Mouse (Mus musculus) forebrain, embryonic 11.5 days (tissue): ENCODE data around the gene Gm3435. TPM values are rescaled to one million over a fixed set of nuclear protein-coding genes. Genes with fewer than 3 reads are reported as not detected.
A peak's percentile ranks its signal among the peaks of the same experiment; 100 is the strongest.
"Not testable (repeated sequence)": the region's sequence is repeated elsewhere in the genome, so short reads cannot be mapped to it uniquely, and the experiment has no call there.

Experiments used
- ATAC-seq: fragments of 200-750 bp; cut with Nextera tagmentation; replicated peaks from 2 replicates; pipeline ENCODE4 v1.8.0; 2017; ENCODE audit warnings: moderate TSS enrichment; ENCODE audit not compliant: low FRiP score
- DNase-seq: peaks from one replicate; pipeline ENCODE4 v3.0.0-alpha.2; 2017; ENCODE audit warnings: low spot score
- H3K27ac ChIP-seq: fragments of 300-500 bp; sonication (generic); 2 replicates; pipeline ENCODE4 v1.5.1; 2014; ENCODE audit warnings: low read depth, low read length
- H3K27me3 ChIP-seq: fragments of 300-500 bp; sonication (generic); 2 replicates; pipeline ENCODE4 v1.6.1; 2014; ENCODE audit warnings: mild to moderate bottlenecking, low read length, mixed read lengths; ENCODE audit not compliant: control insufficient read depth, insufficient read depth
- H3K36me3 ChIP-seq: fragments of 300-500 bp; sonication (generic); 2 replicates; pipeline ENCODE4 v1.6.1; 2014; ENCODE audit warnings: mild to moderate bottlenecking, low read length, moderate library complexity, mixed read lengths; ENCODE audit not compliant: control insufficient read depth, insufficient read depth
- H3K4me1 ChIP-seq: fragments of 300-500 bp; sonication (generic); replicated peaks from 2 replicates; pipeline ENCODE4 v1.6.1; 2014; ENCODE audit warnings: low read length, mixed read lengths; ENCODE audit not compliant: control insufficient read depth, insufficient read depth
- H3K4me2 ChIP-seq: fragments of 300-500 bp; sonication (generic); 2 replicates; pipeline ENCODE4 v1.6.1; 2014; ENCODE audit warnings: low read depth, mild to moderate bottlenecking, low read length, moderate library complexity, mixed read lengths; ENCODE audit not compliant: severe bottlenecking
- H3K4me3 ChIP-seq: fragments of 300-500 bp; sonication (generic); 2 replicates; pipeline ENCODE4 v1.5.1; 2014; ENCODE audit warnings: low read depth, low read length
- H3K9ac ChIP-seq: fragments of 300-500 bp; sonication (generic); 2 replicates; pipeline ENCODE4 v1.6.1; 2014; ENCODE audit warnings: low read length
- H3K9me3 ChIP-seq: fragments of 300-500 bp; sonication (generic); 2 replicates; pipeline ENCODE4 v1.6.1; 2016; ENCODE audit warnings: low read length, mixed read lengths; ENCODE audit not compliant: control insufficient read depth
- WGBS: fragments of 180-500 bp; shearing (Covaris S2); extraction: QIAGEN DNeasy Blood & Tissue Kit; methylation state at CpG from one replicate; pipeline ENCODE4 v1.1.7; 2014; 5-methylcytosine and 5-hydroxymethylcytosine counted together
- polyA plus RNA-seq: library from polyadenylated mRNA; unstranded; fragments of >200 nt; fragmentation: Nextera tagmentation; extraction: Ambion mirVana; gene quantifications from 2 replicates; pipeline ENCODE4 v1.2.1, GENCODE M21; 2014

Gene Gm3435
- 6.7 and 9.2 TPM in 2 replicates for polyA plus RNA-seq

- not testable (repeated sequence) for H3K9ac ChIP-seq, H3K4me1 ChIP-seq, DNase-seq, H3K4me2 ChIP-seq, H3K9me3 ChIP-seq, H3K27ac ChIP-seq, H3K4me3 ChIP-seq, H3K36me3 ChIP-seq, H3K27me3 ChIP-seq
- no CpG with 5 or more reads among the region's 60 CpGs for WGBS
- peak; percentile 98 for ATAC-seq
These were observed at the start of gene Gm3435 for GRCm38 (mm10) chr17:15009706-15010413. TSS of gene Gm3435 (plus strand) at chr17:15010176.

GRCm38 (mm10) chr17:14960520-14960919, 49.5 kb upstream of the Gm3435 start:
- ATAC-seq (peak; percentile 19), DNase-seq (peak; percentile 71)
- under 1% methylated on average over 13 of the region's 23 CpGs for WGBS
- H3K4me1 ChIP-seq = peaks cover 2% of the 10 kb centered on the region; the same call in 1 of the 2 replicates
- no peaks in the 10 kb centered on the region for H3K27me3 ChIP-seq
- peak overlapping the region; percentile 64 for H3K4me3 ChIP-seq
- H3K36me3 ChIP-seq = no peaks in the 10 kb centered on the region
- no peak overlapping the region for H3K27ac ChIP-seq
- H3K9ac ChIP-seq = peak overlapping the region; percentile 65
- no peaks in the 10 kb centered on the region for H3K9me3 ChIP-seq
- peak overlapping the region; percentile 95 for H3K4me2 ChIP-seq

DNA sequence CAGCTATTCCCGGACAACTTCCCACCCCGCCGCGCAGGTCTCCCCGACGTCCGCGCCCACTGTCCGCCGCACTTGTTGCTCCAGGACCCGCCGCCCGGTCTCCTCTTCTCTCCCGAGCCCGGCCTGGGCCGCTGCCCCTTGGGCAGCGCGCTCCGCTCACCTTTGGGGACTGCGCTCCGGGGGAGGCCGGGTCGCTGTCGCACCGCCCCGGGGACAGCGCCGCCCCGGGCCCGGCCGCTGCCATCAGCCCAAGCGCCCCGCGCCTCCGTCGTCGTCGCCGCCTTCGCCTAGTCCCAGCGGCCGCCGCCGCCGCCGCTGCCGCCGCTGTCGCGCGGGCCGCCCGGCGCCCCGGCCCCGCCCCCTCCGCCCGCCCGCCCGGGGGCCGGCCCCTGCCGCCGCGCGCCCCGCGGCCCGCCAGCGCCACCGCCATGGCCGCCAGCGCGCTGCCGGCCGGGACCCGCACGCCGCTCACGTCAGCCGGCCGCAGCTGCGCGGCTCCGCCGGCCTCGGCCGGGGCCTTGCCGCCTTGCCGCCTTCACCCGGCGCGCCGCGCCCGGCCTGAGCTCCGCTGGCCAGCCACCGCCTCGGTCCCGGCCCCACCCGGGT, 48.9 kb upstream of the Gm3435 start, which contains the start of gene Phf10:
Phf10 (minus strand) TSS at position 323 of the 606 bp plus-strand sequence.
- peak within 1 kb of the TSS; percentile 65 for H3K9ac ChIP-seq
- H3K4me1 ChIP-seq, H3K27ac ChIP-seq, H3K9me3 ChIP-seq, H3K27me3 ChIP-seq, H3K36me3 ChIP-seq: not testable (repeated sequence)
- under 1% methylated on average over 39 of the region's 100 CpGs for WGBS
- ATAC-seq = peak; percentile 73
- peak within 1 kb of the TSS; percentile 64 for H3K4me3 ChIP-seq
- peak; percentile 64 for DNase-seq
- peak within 1 kb of the TSS; percentile 95 for H3K4me2 ChIP-seq

GRCm38 (mm10) chr17:14961557-14962154, 48.3 kb upstream of the Gm3435 start:
- not testable (repeated sequence) for H3K9ac ChIP-seq, H3K4me1 ChIP-seq, H3K36me3 ChIP-seq, H3K27me3 ChIP-seq, H3K9me3 ChIP-seq, H3K27ac ChIP-seq, DNase-seq, H3K4me2 ChIP-seq, H3K4me3 ChIP-seq
- ATAC-seq = peak; percentile 94
- WGBS = no CpG with 5 or more reads among the region's 44 CpGs

DNA sequence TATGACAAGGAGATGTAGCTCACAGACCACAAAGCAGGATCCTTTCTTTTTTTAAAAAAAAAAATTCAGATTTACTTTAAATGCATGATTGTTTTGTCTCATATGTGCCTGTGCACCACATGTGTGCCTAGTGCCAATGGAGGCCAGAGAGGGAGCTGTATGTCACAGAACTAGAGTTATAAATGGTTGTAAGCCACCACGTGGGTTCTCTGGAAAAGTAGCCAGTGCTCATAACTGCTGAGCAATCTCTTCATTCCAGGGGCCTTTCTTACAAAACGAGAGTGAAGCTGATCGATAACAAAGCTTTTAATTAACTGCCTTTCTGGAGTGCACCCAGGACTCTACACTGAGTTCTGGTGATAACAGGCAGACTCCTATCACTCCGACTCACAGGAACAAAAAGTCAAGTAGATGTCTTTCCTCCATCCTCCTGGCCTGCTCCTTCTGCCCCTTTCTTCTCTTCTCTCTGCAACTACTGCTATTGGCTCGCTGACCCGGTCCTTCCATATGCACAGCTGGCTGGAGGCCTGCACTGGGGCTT, 41.5 kb upstream of the Gm3435 start:
- H3K9ac ChIP-seq, ATAC-seq, H3K4me3 ChIP-seq, H3K9me3 ChIP-seq, H3K4me2 ChIP-seq, H3K36me3 ChIP-seq, H3K4me1 ChIP-seq, DNase-seq, H3K27ac ChIP-seq, H3K27me3 ChIP-seq: not testable (repeated sequence)
- WGBS = no CpG with 5 or more reads among the region's 6 CpGs

DNA sequence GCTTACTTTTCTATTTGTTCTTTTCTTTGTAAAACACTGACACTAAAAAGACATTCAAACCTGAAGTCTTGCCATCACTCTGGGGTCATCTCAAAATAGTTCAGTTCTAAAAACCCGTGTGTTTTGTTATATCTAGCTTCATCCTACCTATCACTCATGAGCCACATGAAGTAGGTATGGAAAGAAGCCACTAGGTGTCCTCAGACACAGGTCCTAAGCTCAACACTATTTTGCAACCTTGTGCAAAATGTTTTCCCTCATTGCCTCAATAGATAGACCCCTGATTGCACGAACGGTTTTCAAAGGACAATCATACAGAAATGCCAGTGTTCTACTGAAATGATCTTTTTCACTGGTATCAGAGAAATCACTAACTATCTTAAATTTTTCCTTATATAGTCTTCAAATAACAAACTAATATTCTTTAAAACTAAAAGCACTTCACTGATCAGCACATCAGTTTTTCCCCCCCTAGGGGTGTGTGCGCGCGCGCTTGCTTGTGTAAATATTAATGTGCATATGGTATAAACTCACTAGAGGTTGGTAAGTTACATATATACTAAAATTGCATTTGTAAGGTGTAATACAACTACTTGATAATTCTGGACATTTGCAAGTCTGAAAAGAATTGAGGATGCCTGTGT, 32.1 kb upstream of the Gm3435 start:
- H3K9me3 ChIP-seq, H3K4me1 ChIP-seq, H3K4me3 ChIP-seq, H3K4me2 ChIP-seq, H3K36me3 ChIP-seq, H3K27me3 ChIP-seq, H3K9ac ChIP-seq, DNase-seq, H3K27ac ChIP-seq: not testable (repeated sequence)
- peak; percentile 8; the same call in 1 of the 2 replicates for ATAC-seq
- WGBS = 2% methylated on average over 4 of the region's 7 CpGs

GRCm38 (mm10) chr17:14978362-14979038, 31.5 kb upstream of the Gm3435 start, which contains the start of the genes 9030025P20Rik and Gm3417:
TSS of gene 9030025P20Rik (plus strand) at chr17:14978468.
TSS of gene Gm3417 (minus strand) at chr17:14978790.
- H3K9ac ChIP-seq, H3K27ac ChIP-seq, H3K4me2 ChIP-seq, H3K4me3 ChIP-seq, H3K27me3 ChIP-seq, H3K4me1 ChIP-seq, H3K36me3 ChIP-seq, H3K9me3 ChIP-seq, DNase-seq: not testable (repeated sequence)
- ATAC-seq = peak; percentile 99
- no CpG with 5 or more reads among the region's 60 CpGs for WGBS
